Comparison of ENCODE assay signal across 13 mouse cellular contexts in the genomic region with DNA sequence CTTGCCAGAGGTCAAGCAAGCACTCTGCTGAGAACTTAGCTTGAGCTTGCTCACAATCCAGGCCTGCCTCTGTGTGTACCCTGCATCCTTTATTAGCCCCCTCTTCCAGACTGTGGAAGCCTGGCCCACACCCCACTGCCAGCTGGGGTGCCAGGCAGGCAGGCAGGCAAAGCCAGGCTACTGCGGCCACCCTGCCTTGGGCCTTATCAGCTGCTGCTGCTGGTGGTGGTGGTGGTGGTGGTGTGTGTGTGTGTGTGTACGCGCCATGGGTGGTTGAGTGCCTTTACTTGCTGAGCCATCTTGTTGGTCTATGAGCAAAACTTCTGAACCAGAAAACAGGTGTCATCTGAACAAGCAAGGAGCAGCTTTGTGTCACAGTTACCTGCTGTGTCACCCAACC. TPM values are rescaled to one million over a fixed set of nuclear protein-coding genes. Genes with fewer than 3 reads are reported as not detected.
A peak's percentile ranks its signal among the peaks of the same experiment; 100 is the strongest.
DNase-seq lines count a peak whose midpoint lies in the region; ATAC-seq and TF ChIP-seq lines count a peak whose summit lies in the region.
"Had no signal": no experiment of that assay in that cellular context is flagged by ENCODE, and none has a peak within 500 bp of the region (broad histone marks: within the 10 kb centered on the region; RNA-seq: fewer than 3 reads in every experiment).

No protein-coding gene starts in this region.

- no peak overlapping the region for H3K4me3 ChIP-seq in kidney, adult 2 months (ENCODE audit: insufficient read depth, low read depth, low read length)
- no peak overlapping the region for H3K4me3 ChIP-seq in midbrain, embryonic 13.5 days (replicated peaks)
- no peak overlapping the region for H3K4me3 ChIP-seq in midbrain, embryonic 14.5 days (replicated peaks; ENCODE audit: low read depth, low read length)
- H3K4me3 ChIP-seq in intestine, postnatal 0 days (ENCODE audit: low read depth, low read length), result no peak overlapping the region
- H3K4me3 ChIP-seq in stomach, embryonic 16.5 days (replicated peaks; ENCODE audit: low read length), result 0 out of 2 replicates have a peak overlapping the region, but pooled peaks have one; percentile 8
- H3K4me3 ChIP-seq: heart, embryonic 12.5 days had no signal

- peaks cover 78% of the 10 kb centered on the region for H3K4me1 ChIP-seq in kidney, adult 2 months (ENCODE audit: control insufficient read depth, insufficient read depth, low read length)
- peaks cover 81% of the 10 kb centered on the region for H3K4me1 ChIP-seq in midbrain, embryonic 13.5 days (replicated peaks)
- peaks cover 48% of the 10 kb centered on the region for H3K4me1 ChIP-seq in midbrain, embryonic 14.5 days (ENCODE audit: control insufficient read depth, insufficient read depth, low read length)
- peaks cover 34% of the 10 kb centered on the region for H3K4me1 ChIP-seq in intestine, postnatal 0 days (replicated peaks; ENCODE audit: control insufficient read depth, insufficient read depth, low read length)
- H3K4me1 ChIP-seq in stomach, embryonic 16.5 days (ENCODE audit: control insufficient read depth, insufficient read depth, low read length), result peaks cover 73% of the 10 kb centered on the region

- no peaks in the 10 kb centered on the region for H3K27me3 ChIP-seq in kidney, adult 2 months (replicated peaks; ENCODE audit: control insufficient read depth, insufficient read depth, low read length)
- no peaks in the 10 kb centered on the region for H3K27me3 ChIP-seq in midbrain, embryonic 13.5 days
- H3K27me3 ChIP-seq in midbrain, embryonic 14.5 days (ENCODE audit: control insufficient read depth, insufficient read depth, low read length), result no peaks in the 10 kb centered on the region
- H3K27me3 ChIP-seq in intestine, postnatal 0 days (replicated peaks; ENCODE audit: control insufficient read depth, insufficient read depth, low read length), result no peaks in the 10 kb centered on the region
- no peaks in the 10 kb centered on the region for H3K27me3 ChIP-seq in stomach, embryonic 16.5 days (ENCODE audit: control insufficient read depth, insufficient read depth, low read length)
- H3K27me3 ChIP-seq: heart, embryonic 12.5 days had no signal

- H3K4me2 ChIP-seq in midbrain, embryonic 13.5 days (replicated peaks), result no peak overlapping the region
- H3K4me2 ChIP-seq in midbrain, embryonic 14.5 days (ENCODE audit: low read length), result no peak overlapping the region
- peak overlapping the region; percentile 37; the same call in 1 of the 2 replicates for H3K4me2 ChIP-seq in intestine, postnatal 0 days (replicated peaks; ENCODE audit: low read depth)
- H3K4me2 ChIP-seq in stomach, embryonic 16.5 days (ENCODE audit: low read depth, low read length), result peak overlapping the region; percentile 31; the same call in 1 of the 2 replicates
- H3K4me2 ChIP-seq: heart, embryonic 12.5 days had no signal

- ATAC-seq in midbrain, embryonic 13.5 days, result no peak
- ATAC-seq in midbrain, embryonic 14.5 days (ENCODE audit: low FRiP score, low TSS enrichment), result no peak
- no peak for ATAC-seq in intestine, postnatal 0 days
- no peak for ATAC-seq in stomach, embryonic 16.5 days (ENCODE audit: insufficient read depth, low FRiP score)
- ATAC-seq: activated CD4-positive, CD25-positive, alpha-beta regulatory T cell, adult 4 months; midbrain, embryonic 16.5 days had no signal

- no peaks in the 10 kb centered on the region for H3K9me3 ChIP-seq in midbrain, embryonic 13.5 days
- 0 out of 2 replicates have a peak, but pooled peaks cover 4% of the 10 kb centered on the region for H3K9me3 ChIP-seq in midbrain, embryonic 14.5 days (ENCODE audit: control insufficient read depth, low read length)
- no peaks in the 10 kb centered on the region for H3K9me3 ChIP-seq in intestine, postnatal 0 days (ENCODE audit: control insufficient read depth)
- no peaks in the 10 kb centered on the region for H3K9me3 ChIP-seq in stomach, embryonic 16.5 days (replicated peaks; ENCODE audit: control insufficient read depth, low read length)
- H3K9me3 ChIP-seq: heart, embryonic 12.5 days had no signal

- TF ChIP-seq CTCF in kidney, adult 2 months (conservative IDR thresholded peaks at IDR 0.05; ENCODE audit: insufficient read depth, insufficient read length, low read depth, low read length), result no peak
- no peak for TF ChIP-seq CTCF in intestine, postnatal 0 days (IDR thresholded peaks at IDR 0.05; ENCODE audit: low read depth)

- 62% methylated on average over 3 of the region's 3 CpGs for WGBS in kidney, adult 2 months
- WGBS in midbrain, embryonic 13.5 days, result 98% methylated on average over 3 of the region's 3 CpGs
- 98% methylated on average over 3 of the region's 3 CpGs for WGBS in midbrain, embryonic 14.5 days
- WGBS in intestine, postnatal 0 days, result 34% methylated on average over 3 of the region's 3 CpGs
- 78% methylated on average over 3 of the region's 3 CpGs for WGBS in stomach, embryonic 16.5 days

- peak overlapping the region; percentile 87 for H3K27ac ChIP-seq in kidney, adult 2 months (ENCODE audit: insufficient read depth, low read depth, low read length)
- H3K27ac ChIP-seq in midbrain, embryonic 13.5 days, result 0 out of 2 replicates have a peak overlapping the region, but pooled peaks have one; percentile 36
- H3K27ac ChIP-seq in midbrain, embryonic 14.5 days (replicated peaks; ENCODE audit: low read depth, low read length), result no peak overlapping the region
- H3K27ac ChIP-seq in intestine, postnatal 0 days (ENCODE audit: low read depth, low read length), result peak overlapping the region; percentile 87
- peak overlapping the region; percentile 98 for H3K27ac ChIP-seq in stomach, embryonic 16.5 days (ENCODE audit: low read length)

- no peaks in the 10 kb centered on the region; the same call in 1 of the 2 replicates for H3K36me3 ChIP-seq in kidney, adult 2 months (ENCODE audit: control insufficient read depth, insufficient read depth, low read length)
- H3K36me3 ChIP-seq in midbrain, embryonic 13.5 days, result peaks cover 56% of the 10 kb centered on the region
- H3K36me3 ChIP-seq in midbrain, embryonic 14.5 days (ENCODE audit: control insufficient read depth, insufficient read depth, low read length), result peaks cover 35% of the 10 kb centered on the region
- H3K36me3 ChIP-seq in intestine, postnatal 0 days (ENCODE audit: control insufficient read depth, insufficient read depth), result peaks cover 43% of the 10 kb centered on the region
- H3K36me3 ChIP-seq in stomach, embryonic 16.5 days (ENCODE audit: control insufficient read depth, insufficient read depth, low read length), result peaks cover 8% of the 10 kb centered on the region; the same call in 1 of the 2 replicates

- no peak overlapping the region for H3K9ac ChIP-seq in midbrain, embryonic 13.5 days (replicated peaks)
- H3K9ac ChIP-seq in midbrain, embryonic 14.5 days (replicated peaks; ENCODE audit: low read length), result no peak overlapping the region
- peak overlapping the region; percentile 37; the same call in 1 of the 2 replicates for H3K9ac ChIP-seq in intestine, postnatal 0 days (ENCODE audit: low read depth, low read length)
- peak overlapping the region; percentile 56; the same call in 1 of the 2 replicates for H3K9ac ChIP-seq in stomach, embryonic 16.5 days (ENCODE audit: low read length)
- H3K9ac ChIP-seq: heart, embryonic 12.5 days had no signal

- no peak for TF ChIP-seq POLR2A in kidney, adult 2 months (IDR thresholded peaks at IDR 0.05; ENCODE audit: low read depth, low read length)

- DNase-seq in kidney, adult 2 months, result no peak
- no peak for DNase-seq in kidney, adult 11 months
- DNase-seq in midbrain, embryonic 14.5 days, result no peak
- DNase-seq in testis, postnatal 10 days (ENCODE audit: low spot score), result no peak
- no peak for DNase-seq in adrenal gland, adult 2 months
- DNase-seq: spleen, adult 18-20 months; thymus, postnatal 4 days had no signal

RNA-seq across cellular contexts. Expression of a gene that starts 18.3 kb away (rescaled TPM):
- 89.9 and 114 TPM in 2 replicates for polyA plus RNA-seq in kidney, adult 2 months (2012; rRNA removed)
- 80.3 and 91.8 TPM in 2 replicates for polyA plus RNA-seq in midbrain, embryonic 13.5 days (2015; fragmentation: Nextera tagmentation; extraction: Ambion mirVana)
- 69.5 and 73.4 TPM in 2 replicates for polyA plus RNA-seq in midbrain, embryonic 14.5 days (2014; fragmentation: Nextera tagmentation; extraction: Ambion mirVana)
- 32.8 and 37.9 TPM in 2 replicates for polyA plus RNA-seq in intestine, postnatal 0 days (2015; fragmentation: Nextera tagmentation; extraction: Ambion mirVana)
- 86.0 and 93.0 TPM in 2 replicates for polyA plus RNA-seq in stomach, embryonic 16.5 days (2015; fragmentation: Nextera tagmentation; extraction: Ambion mirVana)
- 10 to 100 TPM; 34.9 to 87.8 TPM for total RNA-seq in adrenal gland, adult 2 months (2021)
- polyA plus RNA-seq in adrenal gland, adult 2 months (2012; rRNA removed), result 43.2 and 43.3 TPM in 2 replicates

Comparison
In these comparisons a context has a peak if more than half of its experiments do, and no peak if none do; other contexts are left out.
1. H3K4me2 ChIP-seq: peak in intestine, postnatal 0 days (single experiment) and stomach, embryonic 16.5 days (single experiment); none in midbrain, embryonic 13.5 days (single experiment) and midbrain, embryonic 14.5 days (single experiment).
2. H3K9ac ChIP-seq: peak in intestine, postnatal 0 days (single experiment) and stomach, embryonic 16.5 days (single experiment); none in midbrain, embryonic 13.5 days (single experiment) and midbrain, embryonic 14.5 days (single experiment).